Mouse (Mus musculus) heart, postnatal 4 days (tissue): ENCODE measurements at regions not wholly inside any gene's neighbourhood (a gene's known extent, or its start where the extent isn't known, plus 50 kb on each side); places are given as distances from the start of the nearest gene placed in this dataset.
"Not testable (repeated sequence)": the region's sequence is repeated elsewhere in the genome, so short reads cannot be mapped to it uniquely, and the experiment has no call there.

Source experiments
- DNase-seq: peaks from one replicate; pipeline ENCODE4 v3.0.0; 2021

- DNase-seq, result no peak
These were observed 145.7 kb downstream of the Cand1 start for GRCm38 (mm10) chr10:119094166-119094565.

GRCm38 (mm10) chr10:119087886-119088285 is 152.0 kb downstream of the Cand1 start:
- DNase-seq, result no peak

DNA sequence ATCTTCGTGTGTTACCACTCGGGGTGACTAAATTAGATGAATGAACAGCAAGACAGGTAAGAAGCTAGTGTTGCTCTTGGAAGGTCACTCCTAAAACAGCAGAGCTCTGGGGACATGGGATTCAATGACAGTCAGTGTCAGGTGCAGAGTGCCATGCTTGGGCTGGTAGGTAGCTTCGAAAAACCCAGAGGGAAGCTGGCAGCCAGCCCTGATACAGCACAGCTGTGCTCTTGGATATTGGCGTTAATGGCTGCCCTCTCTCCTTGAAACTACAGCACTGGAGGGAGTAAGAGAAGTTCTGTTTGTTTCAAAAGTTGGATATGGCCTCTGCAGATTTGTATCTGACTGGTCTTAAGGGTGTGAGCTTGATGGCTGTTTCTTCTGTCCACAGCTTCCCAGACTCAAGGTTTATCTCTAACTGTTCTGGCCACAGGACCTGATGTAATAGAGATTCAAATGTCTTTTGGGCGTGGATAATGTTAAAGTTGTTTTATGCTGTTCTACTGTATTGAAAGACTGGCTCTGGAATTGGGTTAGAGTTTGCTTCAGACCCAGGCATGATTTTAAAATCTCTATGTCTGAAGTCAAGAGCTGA is 152.7 kb downstream of the Cand1 start:
- DNase-seq, result no peak

GRCm38 (mm10) chr10:119086450-119086849 is 153.4 kb downstream of the Cand1 start:
- DNase-seq, result no peak

DNA sequence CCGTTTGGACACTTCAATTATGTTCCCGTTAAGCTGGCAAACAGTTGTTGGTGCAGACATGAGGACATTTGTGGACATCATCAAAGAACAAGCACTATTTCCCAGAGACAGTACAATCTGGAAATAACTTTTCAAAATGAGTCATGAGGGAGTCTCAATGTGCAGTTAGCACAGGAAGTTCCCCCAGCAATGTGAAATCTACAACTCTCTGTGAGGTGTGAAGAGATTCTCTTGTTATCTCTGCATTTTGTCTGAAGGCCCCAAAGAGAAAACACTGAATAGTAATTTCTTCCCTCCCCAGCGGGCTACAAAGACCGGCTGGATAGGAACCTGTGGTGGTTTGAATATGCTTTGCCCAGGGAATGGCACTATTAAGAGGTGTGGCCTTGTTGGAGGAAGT is 156.4 kb downstream of the Cand1 start:
- no peak for DNase-seq

DNA sequence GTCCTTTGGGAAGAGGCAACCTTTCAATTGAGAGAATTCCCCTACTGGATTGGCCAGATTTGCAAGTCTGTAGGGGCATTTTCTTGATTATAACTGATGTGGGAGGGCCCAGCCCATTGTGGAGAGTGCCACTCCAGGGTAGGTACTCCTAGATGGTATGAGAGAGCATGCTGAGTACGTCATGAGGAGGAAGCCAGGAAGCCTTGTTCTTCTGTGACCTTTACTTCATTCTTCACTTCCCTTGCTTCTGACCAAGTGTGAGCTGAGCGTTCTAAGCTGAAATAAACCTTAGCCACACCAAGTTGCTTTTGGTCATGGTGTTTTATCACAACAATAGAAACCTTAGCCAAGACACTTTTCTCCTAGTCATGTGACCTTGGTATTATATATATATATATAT is 157.0 kb downstream of the Cand1 start:
- DNase-seq, result no peak

GRCm38 (mm10) chr10:119081766-119082165 is 158.1 kb downstream of the Cand1 start:
- DNase-seq, result not testable (repeated sequence)

- no peak for DNase-seq
These were observed 163.7 kb downstream of the Cand1 start for GRCm38 (mm10) chr10:119076100-119076566.

GRCm38 (mm10) chr10:119074887-119075286 is 165.0 kb downstream of the Cand1 start:
- DNase-seq, result no peak

GRCm38 (mm10) chr10:119073991-119074390 is 165.9 kb downstream of the Cand1 start:
- DNase-seq, result no peak

DNA sequence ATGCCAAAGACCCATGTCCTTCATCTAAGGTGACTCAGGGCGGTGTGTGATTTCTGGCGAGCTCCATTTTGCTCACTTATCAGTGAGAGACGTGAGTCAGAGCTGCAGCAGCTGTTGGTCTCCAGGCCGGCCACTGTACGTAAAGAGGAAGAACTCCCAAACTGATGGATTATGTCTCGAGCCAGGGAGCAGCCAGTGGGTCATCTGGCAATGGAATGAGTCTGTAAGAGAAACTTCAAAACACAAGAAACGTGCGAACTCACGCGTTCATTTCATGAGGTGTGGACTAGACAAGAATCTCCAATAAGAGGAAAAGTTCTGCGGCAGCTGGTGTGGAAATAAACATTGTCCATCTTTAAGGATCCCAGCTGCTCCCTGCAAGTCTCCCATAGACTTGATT is 170.4 kb downstream of the Cand1 start:
- DNase-seq, result peak; percentile 32

GRCm38 (mm10) chr10:119067838-119068237 is 172.0 kb downstream of the Cand1 start:
- no peak for DNase-seq

DNA sequence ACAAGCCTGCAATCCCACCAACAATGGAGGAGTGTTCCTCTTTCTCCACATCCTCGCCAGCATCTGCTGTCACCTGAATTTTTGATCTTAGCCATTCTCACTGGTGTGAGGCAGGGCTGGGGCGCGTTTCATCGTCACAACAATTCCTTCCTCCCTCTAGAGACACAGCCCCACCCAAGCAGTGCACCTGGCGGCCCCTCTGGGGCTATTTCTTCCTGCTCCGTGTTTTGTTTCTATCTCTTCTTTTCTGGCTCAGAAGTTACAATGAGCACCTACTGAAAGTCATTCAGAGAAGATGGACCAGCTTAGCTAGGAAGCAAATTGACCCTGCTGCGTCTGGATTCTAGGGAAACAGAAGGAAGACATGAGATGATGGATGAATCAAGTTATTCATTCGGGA is 172.5 kb downstream of the Cand1 start:
- DNase-seq, result no peak

GRCm38 (mm10) chr10:119065974-119066373 is 173.9 kb downstream of the Cand1 start:
- peak; percentile 85 for DNase-seq

- DNase-seq, result peak; percentile 78
These were observed 174.6 kb downstream of the Cand1 start for GRCm38 (mm10) chr10:119065133-119065817.

- no peak for DNase-seq
These were observed 175.6 kb downstream of the Cand1 start for GRCm38 (mm10) chr10:119064218-119064617.

GRCm38 (mm10) chr10:119063209-119063699 is 176.6 kb downstream of the Cand1 start:
- DNase-seq, result peak; percentile 40

- peak; percentile 39 for DNase-seq
These were observed 177.8 kb downstream of the Cand1 start for GRCm38 (mm10) chr10:119061958-119062599.

GRCm38 (mm10) chr10:119061349-119061850 is 178.5 kb downstream of the Cand1 start:
- no peak for DNase-seq

DNA sequence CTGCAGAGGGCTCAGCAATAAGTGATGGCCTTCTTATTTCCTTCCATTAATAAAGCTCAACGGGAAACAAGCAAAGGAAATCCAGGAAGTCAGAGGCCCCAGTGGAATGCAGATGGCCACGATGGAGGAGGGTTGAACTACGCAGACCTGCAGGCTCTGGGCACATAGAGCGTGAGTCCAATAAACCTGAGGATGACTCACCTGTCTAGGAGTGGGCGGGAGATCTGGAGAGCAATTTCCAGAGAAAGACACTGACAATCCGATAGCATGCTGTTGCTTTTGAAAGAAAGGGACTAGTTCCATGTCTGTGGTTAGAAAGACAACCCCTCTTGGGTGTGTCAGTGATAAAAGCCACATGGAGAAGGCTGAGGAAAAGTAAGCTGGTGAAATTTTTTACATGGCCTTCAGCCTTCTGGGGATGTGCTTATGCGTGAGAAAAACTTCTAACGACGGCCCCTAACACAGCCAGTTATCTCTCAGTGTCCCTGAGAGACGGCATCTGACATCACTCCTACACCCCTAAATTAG is 181.3 kb downstream of the Cand1 start:
- no peak for DNase-seq

- DNase-seq, result peak; percentile 78
These were observed 184.6 kb downstream of the Cand1 start for GRCm38 (mm10) chr10:119055199-119055785.
